Mouse (Mus musculus) embryonic facial prominence, embryonic 14.5 days (tissue): ENCODE results near the gene Eif2s2. TPM values are rescaled to one million over a fixed set of nuclear protein-coding genes. Genes with fewer than 3 reads are reported as not detected.

Experiments
- ATAC-seq: fragments of 200-750 bp; cut with Nextera tagmentation; 2 replicates; pipeline ENCODE4 v1.8.0; 2017; ENCODE audit warnings: low read depth, moderate number of reproducible peaks, moderate TSS enrichment
- DNase-seq: peaks from one replicate; pipeline ENCODE4 v3.0.0-alpha.2; 2015; ENCODE audit warnings: low spot score
- H3K27ac ChIP-seq: fragments of 300-500 bp; sonication (generic); replicated peaks from 2 replicates; pipeline ENCODE4 v1.5.1; 2014; ENCODE audit warnings: low read depth, mild to moderate bottlenecking, low read length, moderate library complexity
- H3K27me3 ChIP-seq: fragments of 300-500 bp; sonication (generic); replicated peaks from 2 replicates; pipeline ENCODE4 v1.6.1; 2014; ENCODE audit warnings: low read length; ENCODE audit not compliant: control insufficient read depth, insufficient read depth
- H3K36me3 ChIP-seq: fragments of 300-500 bp; sonication (generic); 2 replicates; pipeline ENCODE4 v1.6.1; 2014; ENCODE audit warnings: low read length, mixed read lengths; ENCODE audit not compliant: control insufficient read depth, insufficient read depth
- H3K4me1 ChIP-seq: fragments of 300-500 bp; sonication (generic); 2 replicates; pipeline ENCODE4 v1.6.1; 2014; ENCODE audit warnings: antibody characterized with exemption, low read length; ENCODE audit not compliant: control insufficient read depth, insufficient read depth
- H3K4me2 ChIP-seq: fragments of 300-500 bp; sonication (generic); 2 replicates; pipeline ENCODE4 v1.6.1; 2014; ENCODE audit warnings: low read depth, mild to moderate bottlenecking, low read length, moderate library complexity, mixed read lengths
- H3K4me3 ChIP-seq: fragments of 300-500 bp; sonication (generic); 2 replicates; pipeline ENCODE4 v1.5.1; 2014; ENCODE audit warnings: low read depth, mild to moderate bottlenecking, low read length
- H3K9ac ChIP-seq: fragments of 300-500 bp; sonication (generic); 2 replicates; pipeline ENCODE4 v1.6.1; 2014; ENCODE audit warnings: low read depth, mild to moderate bottlenecking, low read length, moderate library complexity, mixed read lengths
- H3K9me3 ChIP-seq: fragments of 300-500 bp; sonication (generic); 2 replicates; pipeline ENCODE4 v1.6.1; 2016; ENCODE audit warnings: low read length; ENCODE audit not compliant: control insufficient read depth
- WGBS: fragments of 180-500 bp; shearing (Covaris S2); extraction: QIAGEN DNeasy Blood & Tissue Kit; methylation state at CpG from one replicate; pipeline ENCODE4 v1.1.7; 2014; 5-methylcytosine and 5-hydroxymethylcytosine counted together
- polyA plus RNA-seq: library from polyadenylated mRNA; unstranded; fragments of >200 nt; fragmentation: Nextera tagmentation; extraction: Ambion mirVana; gene quantifications from 2 replicates; pipeline ENCODE4 v1.2.1, GENCODE M21; 2014

The Eif2s2 gene
- polyA plus RNA-seq, 1 experiment from 2014 or later: 118 TPM

- DNase-seq (no peak), ATAC-seq (no peak)
- Histone ChIP-seq H3K4me2 (no peak overlapping the region), H3K27me3 (no peaks in the 10 kb centered on the region), H3K27ac (no peak overlapping the region), H3K4me3 (no peak overlapping the region), H3K36me3 (peaks cover 92% of the 10 kb centered on the region), H3K9ac (no peak overlapping the region), H3K9me3 (no peaks in the 10 kb centered on the region), H3K4me1 (no peaks in the 10 kb centered on the region)
- 92% methylated on average over 1 of the region's 1 CpGs for WGBS
These were observed 24.6 kb downstream of the Eif2s2 start for GRCm38 (mm10) chr2:154868106-154868505.

- no peak for ATAC-seq
- Histone ChIP-seq H3K9ac (no peak overlapping the region), H3K4me3 (no peak overlapping the region), H3K9me3 (no peaks in the 10 kb centered on the region), H3K27me3 (no peaks in the 10 kb centered on the region), H3K27ac (no peak overlapping the region), H3K4me1 (no peaks in the 10 kb centered on the region), H3K4me2 (no peak overlapping the region), H3K36me3 (peaks cover 95% of the 10 kb centered on the region)
- 80% methylated on average over 3 of the region's 3 CpGs for WGBS
- DNase-seq: no peak
These were observed 27.0 kb downstream of the Eif2s2 start for GRCm38 (mm10) chr2:154865696-154866095.

- H3K4me1 ChIP-seq: no peaks in the 10 kb centered on the region
- no peak overlapping the region for H3K9ac ChIP-seq
- ATAC-seq: no peak
- H3K4me2 ChIP-seq: no peak overlapping the region
- H3K27ac ChIP-seq: no peak overlapping the region
- DNase-seq: no peak
- no peaks in the 10 kb centered on the region for H3K9me3 ChIP-seq
- 94% methylated on average over 13 of the region's 13 CpGs for WGBS
- no peaks in the 10 kb centered on the region for H3K27me3 ChIP-seq
- H3K36me3 ChIP-seq: peaks cover 93% of the 10 kb centered on the region
- H3K4me3 ChIP-seq: no peak overlapping the region
These were observed 29.1 kb downstream of the Eif2s2 start for GRCm38 (mm10) chr2:154863672-154864071.

- Histone ChIP-seq H3K4me2 (no peak overlapping the region), H3K27me3 (no peaks in the 10 kb centered on the region), H3K27ac (no peak overlapping the region), H3K9ac (no peak overlapping the region), H3K4me3 (no peak overlapping the region), H3K36me3 (peaks cover 39% of the 10 kb centered on the region), H3K4me1 (no peaks in the 10 kb centered on the region), H3K9me3 (no peaks in the 10 kb centered on the region)
- DNase-seq (peak; percentile 70), ATAC-seq (no peak)
- WGBS: 86% methylated on average over 1 of the region's 1 CpGs
These were observed 37.4 kb downstream of the Eif2s2 start for GRCm38 (mm10) chr2:154855383-154855782.

GRCm38 (mm10) chr2:154848086-154848485 lies 44.6 kb downstream of the Eif2s2 start:
- Histone ChIP-seq H3K27ac (no peak overlapping the region), H3K4me1 (no peaks in the 10 kb centered on the region), H3K9me3 (no peaks in the 10 kb centered on the region), H3K27me3 (no peaks in the 10 kb centered on the region), H3K36me3 (0 out of 2 replicates have a peak, but pooled peaks cover 22% of the 10 kb centered on the region), H3K4me3 (no peak overlapping the region), H3K9ac (no peak overlapping the region), H3K4me2 (no peak overlapping the region)
- ATAC-seq: no peak
- DNase-seq: no peak

- Histone ChIP-seq H3K4me1 (no peaks in the 10 kb centered on the region), H3K27me3 (no peaks in the 10 kb centered on the region), H3K27ac (no peak overlapping the region), H3K9ac (no peak overlapping the region), H3K4me2 (no peak overlapping the region), H3K9me3 (peaks cover 23% of the 10 kb centered on the region), H3K36me3 (peaks cover 12% of the 10 kb centered on the region; the same call in 1 of the 2 replicates), H3K4me3 (no peak overlapping the region)
- 95% methylated on average over 2 of the region's 2 CpGs for WGBS
- no peak for DNase-seq
- ATAC-seq: no peak
These were observed 56.2 kb downstream of the Eif2s2 start for GRCm38 (mm10) chr2:154836537-154836936.

GRCm38 (mm10) chr2:154834149-154834865 lies 58.4 kb downstream of the Eif2s2 start:
- Histone ChIP-seq H3K4me2 (no peak overlapping the region), H3K4me3 (no peak overlapping the region), H3K27ac (0 out of 2 replicates have a peak overlapping the region, but pooled peaks have one; percentile 6), H3K27me3 (no peaks in the 10 kb centered on the region), H3K36me3 (peaks cover 12% of the 10 kb centered on the region; the same call in 1 of the 2 replicates), H3K9me3 (0 out of 2 replicates have a peak, but pooled peaks cover 9% of the 10 kb centered on the region), H3K4me1 (no peaks in the 10 kb centered on the region; the same call in 1 of the 2 replicates), H3K9ac (no peak overlapping the region)
- ATAC-seq: no peak
- 87% methylated on average over 6 of the region's 6 CpGs for WGBS
- DNase-seq: no peak

- ATAC-seq (no peak), DNase-seq (peak; percentile 27)
- no peaks in the 10 kb centered on the region for H3K9me3 ChIP-seq
- H3K4me3 ChIP-seq: no peak overlapping the region
- no peak overlapping the region for H3K9ac ChIP-seq
- no peaks in the 10 kb centered on the region for H3K27me3 ChIP-seq
- H3K4me1 ChIP-seq: no peaks in the 10 kb centered on the region; the same call in 1 of the 2 replicates
- WGBS: 78% methylated on average over 4 of the region's 4 CpGs
- H3K4me2 ChIP-seq: no peak overlapping the region
- no peak overlapping the region for H3K27ac ChIP-seq
- peaks cover 9% of the 10 kb centered on the region; the same call in 1 of the 2 replicates for H3K36me3 ChIP-seq
These were observed 60.3 kb downstream of the Eif2s2 start for GRCm38 (mm10) chr2:154832471-154832870.

- no peak overlapping the region for H3K9ac ChIP-seq
- 67% methylated on average over 4 of the region's 4 CpGs for WGBS
- no peak overlapping the region for H3K4me2 ChIP-seq
- H3K4me3 ChIP-seq: no peak overlapping the region
- H3K27me3 ChIP-seq: no peaks in the 10 kb centered on the region
- DNase-seq: no peak
- H3K4me1 ChIP-seq: no peaks in the 10 kb centered on the region; the same call in 1 of the 2 replicates
- no peak overlapping the region for H3K27ac ChIP-seq
- no peak for ATAC-seq
- H3K36me3 ChIP-seq: peaks cover 3% of the 10 kb centered on the region; the same call in 1 of the 2 replicates
- no peaks in the 10 kb centered on the region for H3K9me3 ChIP-seq
These were observed 65.2 kb downstream of the Eif2s2 start for GRCm38 (mm10) chr2:154827521-154827920.
